Mouse (Mus musculus) fat pad, adult 2 months (tissue): ENCODE results near the gene Slc39a11.
A peak's percentile ranks its signal among the peaks of the same experiment; 100 is the strongest.
"Not testable (repeated sequence)": the region's sequence is repeated elsewhere in the genome, so short reads cannot be mapped to it uniquely, and the experiment has no call there.

ENCODE experiments used
- DNase-seq: peaks from one replicate; pipeline ENCODE4 v3.0.0-alpha.2; 2011; ENCODE audit warnings: low read depth, low spot score; ENCODE audit errors: extremely low read depth

The Slc39a11 gene

GRCm38 (mm10) chr11:113668857-113669256 is 19.0 kb upstream of the Slc39a11 start:
- DNase-seq: no peak

GRCm38 (mm10) chr11:113667704-113668103 is 17.8 kb upstream of the Slc39a11 start:
- no peak for DNase-seq

GRCm38 (mm10) chr11:113667122-113667521 is 17.2 kb upstream of the Slc39a11 start:
- DNase-seq: no peak

- DNase-seq: no peak
These were observed 16.8 kb upstream of the Slc39a11 start for GRCm38 (mm10) chr11:113666648-113667047.

GRCm38 (mm10) chr11:113666205-113666604 is 16.3 kb upstream of the Slc39a11 start:
- DNase-seq: no peak

- DNase-seq: no peak
These were observed 14.4 kb upstream of the Slc39a11 start for GRCm38 (mm10) chr11:113664279-113664678.

GRCm38 (mm10) chr11:113661835-113662351 is 12.0 kb upstream of the Slc39a11 start:
- DNase-seq: no peak

GRCm38 (mm10) chr11:113660940-113661339 is 11.1 kb upstream of the Slc39a11 start:
- DNase-seq: no peak

- DNase-seq: not testable (repeated sequence)
These were observed 10.3 kb upstream of the Slc39a11 start for GRCm38 (mm10) chr11:113660213-113660612.

- DNase-seq: peak; percentile 57
These were observed 8.9 kb upstream of the Slc39a11 start for GRCm38 (mm10) chr11:113658763-113659162.

GRCm38 (mm10) chr11:113658319-113658718 is 8.4 kb upstream of the Slc39a11 start:
- DNase-seq: no peak

- no peak for DNase-seq
These were observed 7.3 kb upstream of the Slc39a11 start for GRCm38 (mm10) chr11:113657221-113657620.

- no peak for DNase-seq
These were observed 6.6 kb upstream of the Slc39a11 start for GRCm38 (mm10) chr11:113656511-113656932.

GRCm38 (mm10) chr11:113654561-113655270 is 4.8 kb upstream of the Slc39a11 start:
- DNase-seq: no peak

GRCm38 (mm10) chr11:113654105-113654504 is 4.2 kb upstream of the Slc39a11 start:
- DNase-seq: no peak

- no peak for DNase-seq
These were observed 2.6 kb upstream of the Slc39a11 start for GRCm38 (mm10) chr11:113652516-113652915.

GRCm38 (mm10) chr11:113651907-113652273 is 2.0 kb upstream of the Slc39a11 start:
- DNase-seq: no peak

- no peak for DNase-seq
These were observed 1.5 kb upstream of the Slc39a11 start for GRCm38 (mm10) chr11:113651206-113651906.

- DNase-seq: no peak
These were observed 1.1 kb downstream of the Slc39a11 start, which contains the start of gene Cog1 for GRCm38 (mm10) chr11:113648690-113649352. Gene Cog1, plus strand, starts transcription at chr11:113649169.

GRCm38 (mm10) chr11:113648152-113648551 is 1.7 kb downstream of the Slc39a11 start:
- DNase-seq: no peak

GRCm38 (mm10) chr11:113645181-113645580 is 4.7 kb downstream of the Slc39a11 start:
- no peak for DNase-seq

- no peak for DNase-seq
These were observed 11.2 kb downstream of the Slc39a11 start for GRCm38 (mm10) chr11:113638680-113639079.
